Mouse (Mus musculus) bone marrow macrophage, adult 2 months (primary cell): ENCODE measurements at regions not wholly inside any gene's neighbourhood (a gene's known extent, or its start where the extent isn't known, plus 50 kb on each side); places are given as distances from the start of the nearest gene placed in this dataset.

Source experiments
- CTCF ChIP-seq: IDR thresholded peaks from 2 replicates; pipeline ENCODE4 v1.5.1; 2012; ENCODE audit warnings: low read depth, mild to moderate bottlenecking, low read length, moderate library complexity
- POLR2A ChIP-seq: IDR thresholded peaks from 2 replicates; pipeline ENCODE4 v1.6.1; 2012; ENCODE audit warnings: mild to moderate bottlenecking, low read depth, low read length, borderline replicate concordance

- TF ChIP-seq POLR2A (no peak), CTCF (no peak)
Observed at GRCm38 (mm10) chr15:51234873-51235272, 2649.8 kb upstream of the Gm7489 start.
